Mouse (Mus musculus) lung, embryonic 16.5 days (tissue): ENCODE results near the gene Dffb. TPM values are rescaled to one million over a fixed set of nuclear protein-coding genes. Genes with fewer than 3 reads are reported as not detected.
"Not testable (repeated sequence)": the region's sequence is repeated elsewhere in the genome, so short reads cannot be mapped to it uniquely, and the experiment has no call there.

Source experiments
- ATAC-seq: fragments of 200-750 bp; cut with Nextera tagmentation; 2 replicates; pipeline ENCODE4 v1.8.0; 2017; ENCODE audit warnings: low read depth, mild to moderate bottlenecking, moderate library complexity
- H3K27ac ChIP-seq: fragments of 300-500 bp; sonication (generic); 2 replicates; pipeline ENCODE4 v1.5.1; 2014; ENCODE audit warnings: mild to moderate bottlenecking, control low read depth, low read length
- H3K27me3 ChIP-seq: fragments of 300-500 bp; sonication (generic); 2 replicates; pipeline ENCODE4 v1.6.1; 2014; ENCODE audit warnings: low read depth, low read length, mixed read lengths; ENCODE audit not compliant: control insufficient read depth, insufficient read depth
- H3K36me3 ChIP-seq: fragments of 300-500 bp; sonication (generic); 2 replicates; pipeline ENCODE4 v1.6.1; 2014; ENCODE audit warnings: low read length; ENCODE audit not compliant: control insufficient read depth, insufficient read depth
- H3K4me1 ChIP-seq: fragments of 300-500 bp; sonication (generic); replicated peaks from 2 replicates; pipeline ENCODE4 v1.6.1; 2014; ENCODE audit warnings: low read length, mixed read lengths; ENCODE audit not compliant: control insufficient read depth, insufficient read depth
- H3K4me2 ChIP-seq: fragments of 300-500 bp; sonication (generic); 2 replicates; pipeline ENCODE4 v1.6.1; 2014; ENCODE audit warnings: low read depth, low read length, control low read depth
- H3K4me3 ChIP-seq: fragments of 300-500 bp; sonication (generic); 2 replicates; pipeline ENCODE4 v1.5.1; 2014; ENCODE audit warnings: mild to moderate bottlenecking, low read length, control low read depth
- H3K9ac ChIP-seq: fragments of 300-500 bp; sonication (generic); 2 replicates; pipeline ENCODE4 v1.6.1; 2014; ENCODE audit warnings: low read length, control low read depth
- H3K9me3 ChIP-seq: fragments of 300-500 bp; sonication (generic); 2 replicates; pipeline ENCODE4 v1.6.1; 2016; ENCODE audit warnings: low read length; ENCODE audit not compliant: control insufficient read depth
- WGBS: fragments of 180-500 bp; shearing (Covaris S2); extraction: QIAGEN DNeasy Blood & Tissue Kit; methylation state at CpG from one replicate; pipeline ENCODE4 v1.1.7; 2014; 5-methylcytosine and 5-hydroxymethylcytosine counted together
- polyA plus RNA-seq: library from polyadenylated mRNA; unstranded; fragments of >200 nt; fragmentation: Nextera tagmentation; extraction: Ambion mirVana; gene quantifications from 2 replicates; pipeline ENCODE4 v1.2.1, GENCODE M21; 2015

Gene Dffb
- polyA plus RNA-seq, 1 experiment from 2014 or later, result 13.6 TPM

GRCm38 (mm10) chr4:153951692-153952091 lies 23.2 kb downstream of the Dffb start:
- Histone ChIP-seq H3K36me3 (no peaks in the 10 kb centered on the region), H3K4me1 (no peaks in the 10 kb centered on the region), H3K27me3 (peaks cover 10% of the 10 kb centered on the region), H3K9ac (no peak overlapping the region), H3K27ac (no peak overlapping the region), H3K4me3 (no peak overlapping the region), H3K9me3 (no peaks in the 10 kb centered on the region), H3K4me2 (no peak overlapping the region)
- 48% methylated on average over 5 of the region's 5 CpGs for WGBS
- no peak for ATAC-seq

GRCm38 (mm10) chr4:153951150-153951549 lies 23.8 kb downstream of the Dffb start:
- H3K4me2 ChIP-seq, result no peak overlapping the region
- ATAC-seq, result no peak
- 47% methylated on average over 3 of the region's 3 CpGs for WGBS
- H3K9ac ChIP-seq, result no peak overlapping the region
- no peaks in the 10 kb centered on the region for H3K36me3 ChIP-seq
- H3K27me3 ChIP-seq, result peaks cover 10% of the 10 kb centered on the region
- no peaks in the 10 kb centered on the region for H3K9me3 ChIP-seq
- no peak overlapping the region for H3K27ac ChIP-seq
- H3K4me1 ChIP-seq, result no peaks in the 10 kb centered on the region
- no peak overlapping the region for H3K4me3 ChIP-seq

GRCm38 (mm10) chr4:153950372-153950771 lies 24.6 kb downstream of the Dffb start:
- H3K4me2 ChIP-seq, result no peak overlapping the region
- no peak overlapping the region for H3K27ac ChIP-seq
- no peak for ATAC-seq
- no peak overlapping the region for H3K4me3 ChIP-seq
- H3K27me3 ChIP-seq, result peaks cover 10% of the 10 kb centered on the region
- no peaks in the 10 kb centered on the region for H3K9me3 ChIP-seq
- no peaks in the 10 kb centered on the region for H3K36me3 ChIP-seq
- no peak overlapping the region for H3K9ac ChIP-seq
- WGBS, result 55% methylated on average over 2 of the region's 2 CpGs
- no peaks in the 10 kb centered on the region for H3K4me1 ChIP-seq

GRCm38 (mm10) chr4:153945741-153946140 lies 29.2 kb downstream of the Dffb start:
- no peak overlapping the region for H3K27ac ChIP-seq
- no peak overlapping the region for H3K9ac ChIP-seq
- WGBS, result 73% methylated on average over 6 of the region's 6 CpGs
- no peaks in the 10 kb centered on the region for H3K36me3 ChIP-seq
- H3K4me1 ChIP-seq, result no peaks in the 10 kb centered on the region
- no peak for ATAC-seq
- H3K27me3 ChIP-seq, result 0 out of 2 replicates have a peak, but pooled peaks cover 3% of the 10 kb centered on the region
- H3K9me3 ChIP-seq, result no peaks in the 10 kb centered on the region
- no peak overlapping the region for H3K4me3 ChIP-seq
- H3K4me2 ChIP-seq, result no peak overlapping the region

GRCm38 (mm10) chr4:153944261-153944660 lies 30.7 kb downstream of the Dffb start:
- H3K27me3 ChIP-seq, result 0 out of 2 replicates have a peak, but pooled peaks cover 3% of the 10 kb centered on the region

GRCm38 (mm10) chr4:153943243-153943642 lies 31.7 kb downstream of the Dffb start:
- Histone ChIP-seq H3K9ac (no peak overlapping the region), H3K27ac (no peak overlapping the region), H3K4me1 (no peaks in the 10 kb centered on the region), H3K27me3 (0 out of 2 replicates have a peak, but pooled peaks cover 3% of the 10 kb centered on the region), H3K36me3 (no peaks in the 10 kb centered on the region), H3K9me3 (no peaks in the 10 kb centered on the region), H3K4me3 (no peak overlapping the region), H3K4me2 (no peak overlapping the region)
- no peak for ATAC-seq
- 47% methylated on average over 4 of the region's 4 CpGs for WGBS

More at GRCm38 (mm10) chr4:153944261-153944660, 30.7 kb downstream of the Dffb start:
- no peak for ATAC-seq
- Histone ChIP-seq H3K9ac (no peak overlapping the region), H3K36me3 (no peaks in the 10 kb centered on the region), H3K9me3 (no peaks in the 10 kb centered on the region), H3K27ac (no peak overlapping the region), H3K4me3 (no peak overlapping the region), H3K4me1 (no peaks in the 10 kb centered on the region), H3K4me2 (no peak overlapping the region)
- 34% methylated on average over 6 of the region's 6 CpGs for WGBS

GRCm38 (mm10) chr4:153929921-153930320 lies 45.0 kb downstream of the Dffb start:
- H3K4me3 ChIP-seq, result no peak overlapping the region
- WGBS, result 56% methylated on average over 4 of the region's 4 CpGs
- ATAC-seq, result no peak

GRCm38 (mm10) chr4:153929425-153929824 lies 45.5 kb downstream of the Dffb start:
- H3K9ac ChIP-seq, result no peak overlapping the region
- H3K27me3 ChIP-seq, result no peaks in the 10 kb centered on the region
- H3K4me1 ChIP-seq, result no peaks in the 10 kb centered on the region
- H3K4me3 ChIP-seq, result no peak overlapping the region
- WGBS, result 55% methylated on average over 10 of the region's 10 CpGs
- no peaks in the 10 kb centered on the region for H3K9me3 ChIP-seq
- no peak overlapping the region for H3K4me2 ChIP-seq
- no peaks in the 10 kb centered on the region for H3K36me3 ChIP-seq
- no peak for ATAC-seq
- H3K27ac ChIP-seq, result no peak overlapping the region

More at GRCm38 (mm10) chr4:153929921-153930320, 45.0 kb downstream of the Dffb start:
- H3K4me2 ChIP-seq, result no peak overlapping the region
- no peak overlapping the region for H3K27ac ChIP-seq
- H3K9me3 ChIP-seq, result no peaks in the 10 kb centered on the region
- H3K36me3 ChIP-seq, result no peaks in the 10 kb centered on the region
- no peaks in the 10 kb centered on the region for H3K27me3 ChIP-seq
- no peaks in the 10 kb centered on the region for H3K4me1 ChIP-seq
- no peak overlapping the region for H3K9ac ChIP-seq

- Histone ChIP-seq H3K9me3 (no peaks in the 10 kb centered on the region), H3K4me3 (no peak overlapping the region), H3K4me2 (no peak overlapping the region), H3K36me3 (no peaks in the 10 kb centered on the region), H3K4me1 (no peaks in the 10 kb centered on the region), H3K9ac (no peak overlapping the region), H3K27ac (no peak overlapping the region), H3K27me3 (no peaks in the 10 kb centered on the region)
- WGBS, result 77% methylated on average over 11 of the region's 11 CpGs
- ATAC-seq, result no peak
These were observed 46.1 kb downstream of the Dffb start for GRCm38 (mm10) chr4:153928772-153929299.

- 20% methylated on average over 4 of the region's 4 CpGs for WGBS
- not testable (repeated sequence) for H3K4me1 ChIP-seq, H3K9me3 ChIP-seq, H3K9ac ChIP-seq, H3K27me3 ChIP-seq, H3K27ac ChIP-seq, H3K36me3 ChIP-seq, ATAC-seq, H3K4me3 ChIP-seq, H3K4me2 ChIP-seq
These were observed 52.8 kb downstream of the Dffb start for GRCm38 (mm10) chr4:153922090-153922489.
